Mouse (Mus musculus): Measurements from ENCODE around the gene Arl14.

DNA sequence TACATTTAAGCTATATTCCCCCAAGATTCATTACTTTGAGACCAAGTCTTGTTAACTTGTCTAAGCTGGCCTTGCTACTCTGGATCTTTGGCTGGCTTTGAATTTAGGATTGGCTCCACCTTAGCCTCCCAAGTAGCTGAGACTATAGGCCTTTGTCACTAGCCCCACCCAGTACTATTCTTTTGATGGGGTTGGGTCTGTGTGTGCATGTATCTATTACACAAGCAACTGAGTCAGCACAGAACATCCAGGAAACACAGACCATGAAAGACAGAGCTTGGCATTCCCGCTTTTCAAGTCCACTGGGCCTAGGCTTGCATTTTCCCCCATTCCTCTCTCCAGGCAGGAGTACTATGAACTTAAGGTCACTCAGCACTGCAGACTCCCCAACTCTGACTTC is 12.3 kb downstream of the Arl14 start:
- TF ChIP-seq GATA1 (IDR thresholded peaks at IDR 0.05; ENCODE audit: borderline replicate concordance, low read length) (no peak), FLI1 (IDR thresholded peaks at IDR 0.05; ENCODE audit: low read length) (no peak)

Measured in megakaryocyte, embryonic 14.5 days (primary cell).